Mouse (Mus musculus) limb, embryonic 14.5 days (tissue): Measurements from ENCODE around the gene Gm5127. TPM values are rescaled to one million over a fixed set of nuclear protein-coding genes. Genes with fewer than 3 reads are reported as not detected.

Experiments
- ATAC-seq: fragments of 200-750 bp; cut with Nextera tagmentation; 2 replicates; pipeline ENCODE4 v1.8.0; 2017; ENCODE audit warnings: low read depth, moderate number of reproducible peaks, moderate TSS enrichment; ENCODE audit not compliant: low FRiP score
- DNase-seq: peaks from one replicate; pipeline ENCODE4 v3.0.0-alpha.2; 2015; ENCODE audit warnings: low spot score
- H3K27ac ChIP-seq: fragments of 300-500 bp; sonication (generic); replicated peaks from 2 replicates; pipeline ENCODE4 v1.5.1; 2014; ENCODE audit warnings: low read depth, mild to moderate bottlenecking, low read length, moderate library complexity, mixed read lengths
- H3K27me3 ChIP-seq: fragments of 300-500 bp; sonication (generic); 2 replicates; pipeline ENCODE4 v1.6.1; 2014; ENCODE audit warnings: low read length, mixed read lengths; ENCODE audit not compliant: control insufficient read depth, insufficient read depth
- H3K36me3 ChIP-seq: fragments of 300-500 bp; sonication (generic); 2 replicates; pipeline ENCODE4 v1.6.1; 2014; ENCODE audit warnings: mild to moderate bottlenecking, low read length, moderate library complexity, mixed read lengths; ENCODE audit not compliant: control insufficient read depth, insufficient read depth
- H3K4me1 ChIP-seq: fragments of 300-500 bp; sonication (generic); 2 replicates; pipeline ENCODE4 v1.6.1; 2014; ENCODE audit warnings: antibody characterized with exemption, low read length, mixed read lengths; ENCODE audit not compliant: control insufficient read depth, insufficient read depth
- H3K4me2 ChIP-seq: fragments of 300-500 bp; sonication (generic); replicated peaks from 2 replicates; pipeline ENCODE4 v1.6.1; 2014; ENCODE audit warnings: low read depth, mild to moderate bottlenecking, low read length, moderate library complexity; ENCODE audit not compliant: severe bottlenecking
- H3K4me3 ChIP-seq: fragments of 300-500 bp; sonication (generic); replicated peaks from 2 replicates; pipeline ENCODE4 v1.5.1; 2014; ENCODE audit warnings: low read length
- H3K9ac ChIP-seq: fragments of 300-500 bp; sonication (generic); 2 replicates; pipeline ENCODE4 v1.6.1; 2014; ENCODE audit warnings: mild to moderate bottlenecking, low read depth, low read length, moderate library complexity; ENCODE audit not compliant: severe bottlenecking
- H3K9me3 ChIP-seq: fragments of 300-500 bp; sonication (generic); 2 replicates; pipeline ENCODE4 v1.6.1; 2016; ENCODE audit warnings: low read length; ENCODE audit not compliant: control insufficient read depth
- POLR2A ChIP-seq: fragments of 200-500 bp; IDR thresholded peaks from 2 replicates; pipeline ENCODE4 v1.8.0; 2012; ENCODE audit warnings: inconsistent platforms, mild to moderate bottlenecking, moderate library complexity, borderline replicate concordance; ENCODE audit not compliant: insufficient read depth, insufficient read length; ENCODE audit errors: extremely low read depth
- WGBS: fragments of 180-500 bp; shearing (Covaris S2); extraction: QIAGEN DNeasy Blood & Tissue Kit; methylation state at CpG from one replicate; pipeline ENCODE4 v1.1.7; 2014; 5-methylcytosine and 5-hydroxymethylcytosine counted together
- polyA plus RNA-seq, 2 experiments: library from polyadenylated mRNA; depleted of rRNA in 1 of 2; stranded (reverse) in 1 of 2; unstranded in 1 of 2; fragments of >200 nt; fragmentation: Nextera tagmentation in 1 of 2; extraction: Ambion mirVana in 1 of 2; gene quantifications; 2 replicates each; pipeline versions ENCODE4 v1.2.1 to v1.2.3; 2012 to 2014

Gene Gm5127
- polyA plus RNA-seq, 2 experiments = 0.11 to 0.19 TPM

DNA sequence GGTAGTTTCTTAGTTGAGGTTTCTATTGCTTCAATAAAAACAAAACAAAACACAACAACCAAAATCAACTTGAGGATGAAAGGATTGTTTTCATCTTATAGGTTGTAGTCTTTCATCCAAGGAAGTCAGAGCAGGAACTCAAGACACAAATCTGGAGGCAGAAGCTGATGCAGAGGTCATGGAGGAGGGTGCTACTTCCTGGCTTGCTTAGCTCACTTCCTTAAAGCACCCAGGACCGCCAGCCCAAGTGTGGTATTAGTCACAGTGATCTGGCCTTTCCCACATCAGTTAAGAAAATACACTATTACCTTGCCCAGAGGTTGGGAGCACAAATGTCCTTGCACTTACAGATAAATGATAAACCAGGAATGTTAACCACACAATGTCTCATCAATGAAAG is 45.5 kb downstream of the Gm5127 start:
- DNase-seq (no peak), ATAC-seq (no peak)
- no peaks in the 10 kb centered on the region for H3K9me3 ChIP-seq
- no peak for TF ChIP-seq POLR2A
- H3K9ac ChIP-seq = no peak overlapping the region
- no peak overlapping the region for H3K4me2 ChIP-seq
- H3K36me3 ChIP-seq = no peaks in the 10 kb centered on the region
- no peak overlapping the region for H3K27ac ChIP-seq
- H3K4me1 ChIP-seq = no peaks in the 10 kb centered on the region
- no peaks in the 10 kb centered on the region for H3K27me3 ChIP-seq
- no peak overlapping the region for H3K4me3 ChIP-seq
- 50% methylated on average over 1 of the region's 1 CpGs for WGBS

DNA sequence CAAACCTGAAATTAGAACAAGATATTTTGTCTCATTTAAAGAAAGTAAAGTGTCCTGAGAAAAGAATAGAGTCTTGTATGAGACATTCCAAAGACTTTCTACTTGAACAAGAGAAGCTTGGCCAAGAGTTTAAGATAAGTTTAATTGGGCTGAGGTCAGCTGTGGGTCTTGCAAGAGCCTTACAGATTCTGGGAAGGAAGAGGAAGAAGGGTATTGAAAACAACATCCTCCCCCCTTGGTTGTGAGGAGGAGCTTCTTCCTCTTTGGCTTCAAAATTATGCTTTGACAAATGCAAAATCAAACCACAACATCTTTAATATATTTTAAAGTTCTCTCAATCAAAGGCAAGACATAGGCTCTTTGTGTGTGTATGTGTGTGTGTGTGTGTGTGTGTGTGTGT is 50.6 kb downstream of the Gm5127 start:
- ATAC-seq = no peak
- no peak overlapping the region for H3K27ac ChIP-seq
- DNase-seq = no peak
- H3K4me1 ChIP-seq = no peaks in the 10 kb centered on the region
- TF ChIP-seq POLR2A = no peak
- H3K4me2 ChIP-seq = no peak overlapping the region
- no peak overlapping the region for H3K9ac ChIP-seq
- no peaks in the 10 kb centered on the region for H3K36me3 ChIP-seq
- H3K27me3 ChIP-seq = no peaks in the 10 kb centered on the region
- no peak overlapping the region for H3K4me3 ChIP-seq
- H3K9me3 ChIP-seq = no peaks in the 10 kb centered on the region

DNA sequence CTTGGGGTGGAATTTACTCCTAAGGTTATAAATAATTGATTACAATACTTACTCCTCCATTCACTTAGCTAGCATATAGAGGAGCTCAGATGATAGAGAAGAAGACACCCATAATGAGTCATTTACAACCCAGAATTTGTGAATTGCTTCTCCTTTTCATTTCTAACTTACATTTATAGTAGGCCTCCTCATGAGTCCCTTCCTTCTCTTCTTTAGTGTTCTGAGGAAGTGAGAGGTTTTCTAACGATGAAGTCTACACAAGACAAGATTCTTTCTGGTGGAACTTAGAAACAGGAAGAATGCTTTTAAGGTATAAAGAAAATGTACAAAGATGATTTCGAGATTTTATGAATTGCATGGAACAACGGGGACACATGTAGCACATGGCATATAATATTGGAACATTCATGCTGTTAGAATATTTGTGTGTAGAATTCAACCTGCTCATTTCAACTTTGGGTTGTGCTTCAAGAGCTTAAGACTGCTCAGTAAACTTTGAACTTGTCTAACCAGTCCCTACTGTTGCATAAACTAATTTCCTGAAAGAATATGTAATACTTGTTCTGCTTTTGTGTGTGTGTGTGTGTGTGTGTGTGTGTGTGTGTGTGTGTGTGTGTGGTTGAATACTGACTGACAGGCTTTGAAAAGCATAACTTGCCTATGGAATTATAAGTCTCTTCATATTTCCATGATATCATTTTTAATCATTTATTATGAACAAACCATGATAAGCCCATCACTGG is 52.0 kb downstream of the Gm5127 start:
- Histone ChIP-seq H3K36me3 (no peaks in the 10 kb centered on the region), H3K27me3 (no peaks in the 10 kb centered on the region), H3K9ac (no peak overlapping the region), H3K9me3 (no peaks in the 10 kb centered on the region), H3K4me1 (no peaks in the 10 kb centered on the region), H3K4me2 (no peak overlapping the region), H3K4me3 (no peak overlapping the region), H3K27ac (no peak overlapping the region)
- DNase-seq (no peak), ATAC-seq (no peak)
- TF ChIP-seq POLR2A = no peak
- 78% methylated on average over 3 of the region's 3 CpGs for WGBS

DNA sequence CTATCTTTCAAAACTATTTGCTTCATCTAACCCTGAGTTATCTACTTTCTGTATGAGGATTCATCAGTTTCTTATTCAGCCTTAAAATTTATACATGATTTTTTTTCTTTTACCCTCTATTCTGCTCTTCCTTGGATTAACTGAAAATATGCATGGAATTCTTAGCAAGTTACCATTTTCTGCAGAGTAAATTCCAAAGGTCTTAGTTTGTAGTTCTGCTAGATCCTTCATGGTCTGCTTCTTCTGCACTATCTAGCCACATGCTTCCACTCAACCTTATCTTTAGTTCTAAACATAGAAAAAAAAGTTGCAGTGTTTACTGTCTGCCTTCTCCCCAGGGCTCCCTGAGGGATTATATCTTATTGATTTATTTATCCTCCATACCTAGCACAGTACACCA is 79.1 kb downstream of the Gm5127 start:
- H3K4me2 ChIP-seq = no peak overlapping the region
- TF ChIP-seq POLR2A = no peak
- no peaks in the 10 kb centered on the region for H3K27me3 ChIP-seq
- DNase-seq (no peak), ATAC-seq (no peak)
- no peaks in the 10 kb centered on the region for H3K9me3 ChIP-seq
- H3K36me3 ChIP-seq = no peaks in the 10 kb centered on the region
- H3K9ac ChIP-seq = no peak overlapping the region
- no peak overlapping the region for H3K4me3 ChIP-seq
- H3K4me1 ChIP-seq = no peaks in the 10 kb centered on the region
- no peak overlapping the region for H3K27ac ChIP-seq

DNA sequence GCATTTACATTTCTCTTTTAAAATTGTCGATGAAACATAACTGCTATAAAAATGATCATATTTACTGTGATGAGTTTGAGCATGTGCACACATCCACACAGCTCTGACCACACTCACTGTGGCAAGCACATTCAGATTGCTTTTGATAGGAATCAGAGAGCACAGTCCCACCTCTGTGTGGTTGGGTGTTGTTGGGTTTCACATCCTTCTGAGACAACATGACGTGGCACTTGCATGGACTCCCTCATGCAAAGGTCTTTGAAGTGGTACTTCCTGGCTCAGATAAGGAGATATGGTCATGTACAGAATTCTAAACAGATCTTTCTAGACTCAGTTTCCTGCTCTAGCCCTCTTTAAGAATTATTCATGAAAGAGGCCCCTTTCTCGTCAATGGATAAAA is 121.6 kb downstream of the Gm5127 start:
- TF ChIP-seq POLR2A = no peak
- no peak for DNase-seq
- no peak for ATAC-seq
- H3K9me3 ChIP-seq = no peaks in the 10 kb centered on the region
- 70% methylated on average over 3 of the region's 3 CpGs for WGBS
- no peaks in the 10 kb centered on the region for H3K27me3 ChIP-seq
- no peak overlapping the region for H3K4me3 ChIP-seq
- no peak overlapping the region for H3K9ac ChIP-seq
- no peak overlapping the region for H3K27ac ChIP-seq
- H3K36me3 ChIP-seq = no peaks in the 10 kb centered on the region
- H3K4me2 ChIP-seq = no peak overlapping the region
- H3K4me1 ChIP-seq = no peaks in the 10 kb centered on the region
